Mouse (Mus musculus): ENCODE data around the gene Ebf3.

- TF ChIP-seq POLR2A (IDR thresholded peaks at IDR 0.05; ENCODE audit: insufficient read length, low read depth) (no peak), SRF (IDR thresholded peaks at IDR 0.05; ENCODE audit: control insufficient read depth, insufficient read length, low read depth) (no peak), E2F4 (IDR thresholded peaks at IDR 0.05; ENCODE audit: insufficient read depth) (no peak), POLR2AphosphoS2 (IDR thresholded peaks at IDR 0.05; ENCODE audit: insufficient read length, low read depth) (no peak), MYOD1 (IDR thresholded peaks at IDR 0.05; ENCODE audit: control insufficient read depth in 1 of 3, insufficient read length in 2 of 3, low read depth in 2 of 3) (no peak), MAX (IDR thresholded peaks at IDR 0.05; ENCODE audit: low read depth) (no peak), USF1 (IDR thresholded peaks at IDR 0.05; ENCODE audit: low read depth) (no peak), TCF12 (IDR thresholded peaks at IDR 0.05; ENCODE audit: insufficient read depth, poor library complexity, severe bottlenecking) (no peak), CEBPB (IDR thresholded peaks at IDR 0.05; ENCODE audit: insufficient read depth, poor library complexity, severe bottlenecking) (no peak), MYOG (IDR thresholded peaks at IDR 0.05; ENCODE audit: control insufficient read depth in 1 of 3, insufficient read depth in 1 of 3, insufficient read length in 2 of 3, low read depth in 2 of 3) (no peak), REST (IDR thresholded peaks at IDR 0.05; ENCODE audit: insufficient read depth, insufficient read length) (no peak)
Observed at GRCm38 (mm10) chr7:137315544-137315940, 1.3 kb upstream of the Ebf3 start.

Measured in myocyte (in vitro differentiated cells).